Mouse (Mus musculus) hindbrain, embryonic 16.5 days (tissue): ENCODE results near the gene Ube2h. TPM values are rescaled to one million over a fixed set of nuclear protein-coding genes. Genes with fewer than 3 reads are reported as not detected.

Experiments
- ATAC-seq: fragments of 200-750 bp; cut with Nextera tagmentation; 2 replicates; pipeline ENCODE4 v1.8.0; 2017; ENCODE audit warnings: moderate TSS enrichment, moderate library complexity
- H3K27ac ChIP-seq: fragments of 300-500 bp; sonication (generic); 2 replicates; pipeline ENCODE4 v1.5.1; 2014; ENCODE audit warnings: low read depth, mild to moderate bottlenecking, control low read depth, low read length, moderate library complexity
- H3K27me3 ChIP-seq: fragments of 300-500 bp; sonication (generic); replicated peaks from 2 replicates; pipeline ENCODE4 v1.6.1; 2014; ENCODE audit warnings: low read length; ENCODE audit not compliant: control insufficient read depth, insufficient read depth
- H3K36me3 ChIP-seq: fragments of 300-500 bp; sonication (generic); 2 replicates; pipeline ENCODE4 v1.6.1; 2014; ENCODE audit warnings: mild to moderate bottlenecking, low read length, moderate library complexity, mixed read lengths; ENCODE audit not compliant: control insufficient read depth, insufficient read depth
- H3K4me1 ChIP-seq: fragments of 300-500 bp; sonication (generic); 2 replicates; pipeline ENCODE4 v1.6.1; 2014; ENCODE audit warnings: low read depth, low read length; ENCODE audit not compliant: control insufficient read depth, insufficient read depth
- H3K4me2 ChIP-seq: fragments of 300-500 bp; sonication (generic); 2 replicates; pipeline ENCODE4 v1.6.1; 2014; ENCODE audit warnings: mild to moderate bottlenecking, low read length, control low read depth, moderate library complexity
- H3K4me3 ChIP-seq: fragments of 300-500 bp; sonication (generic); 2 replicates; pipeline ENCODE4 v1.5.1; 2014; ENCODE audit warnings: mild to moderate bottlenecking, low read length, control low read depth, moderate library complexity
- H3K9ac ChIP-seq: fragments of 300-500 bp; sonication (generic); 2 replicates; pipeline ENCODE4 v1.6.1; 2014; ENCODE audit warnings: low read depth, mild to moderate bottlenecking, control low read depth, low read length, moderate library complexity
- H3K9me3 ChIP-seq: fragments of 300-500 bp; sonication (generic); 2 replicates; pipeline ENCODE4 v1.6.1; 2014; ENCODE audit warnings: mild to moderate bottlenecking, low read length, moderate library complexity; ENCODE audit not compliant: control insufficient read depth
- WGBS: fragments of 180-500 bp; shearing (Covaris S2); extraction: QIAGEN DNeasy Blood & Tissue Kit; methylation state at CpG from one replicate; pipeline ENCODE4 v1.1.7; 2014; 5-methylcytosine and 5-hydroxymethylcytosine counted together
- polyA plus RNA-seq: library from polyadenylated mRNA; unstranded; fragments of >200 nt; fragmentation: Nextera tagmentation; extraction: Ambion mirVana; gene quantifications from 2 replicates; pipeline ENCODE4 v1.2.1, GENCODE M21; 2015

The Ube2h gene
- polyA plus RNA-seq, 1 experiment from 2014 or later = 53.1 TPM

DNA sequence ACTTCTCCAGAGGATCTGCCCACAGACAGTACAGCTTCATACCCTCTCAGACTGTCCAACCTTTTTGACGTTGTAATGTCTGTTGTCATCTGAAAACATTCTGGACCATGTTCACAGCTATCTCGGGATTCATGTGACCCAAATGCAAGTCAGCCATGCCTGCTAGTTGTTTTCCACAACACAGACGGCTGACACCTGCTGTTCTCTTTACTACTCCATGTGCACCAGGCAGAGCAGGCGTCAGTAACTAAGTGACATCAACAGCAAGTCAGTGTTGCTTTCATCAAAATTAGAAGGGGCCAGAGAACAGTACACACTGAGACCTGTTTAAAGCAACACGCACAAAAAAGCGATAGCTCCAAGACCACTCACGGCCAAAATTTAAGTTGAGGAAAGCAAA, 36.9 kb downstream of the Ube2h start:
- Histone ChIP-seq H3K27ac (no peak overlapping the region), H3K9ac (no peak overlapping the region), H3K4me2 (no peak overlapping the region), H3K27me3 (no peaks in the 10 kb centered on the region), H3K4me3 (no peak overlapping the region), H3K36me3 (peaks cover 7% of the 10 kb centered on the region), H3K9me3 (no peaks in the 10 kb centered on the region), H3K4me1 (no peaks in the 10 kb centered on the region)
- 83% methylated on average over 7 of the region's 7 CpGs for WGBS
- ATAC-seq = no peak

DNA sequence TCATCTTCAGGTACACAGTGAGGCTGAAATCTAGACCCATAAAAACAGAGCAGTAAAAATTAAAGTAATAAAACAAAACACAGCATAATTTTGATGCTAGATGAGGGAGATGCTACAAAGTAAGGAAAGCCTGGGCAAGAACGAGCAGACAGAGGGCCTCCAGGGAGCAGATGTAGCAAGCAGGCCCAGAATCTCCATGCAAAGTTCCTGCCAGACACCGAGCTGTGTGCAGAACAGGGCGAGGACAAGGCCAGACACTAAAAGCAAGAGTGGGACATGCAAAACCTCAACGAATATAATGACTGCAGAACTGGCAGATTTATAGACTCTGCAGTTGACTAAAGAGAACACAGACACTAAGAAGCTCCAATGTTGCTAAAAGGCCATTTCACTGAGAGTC, 38.9 kb downstream of the Ube2h start:
- ATAC-seq = no peak
- H3K9me3 ChIP-seq = no peaks in the 10 kb centered on the region
- H3K9ac ChIP-seq = no peak overlapping the region
- WGBS = 86% methylated on average over 4 of the region's 4 CpGs
- no peak overlapping the region for H3K27ac ChIP-seq
- peaks cover 9% of the 10 kb centered on the region for H3K36me3 ChIP-seq
- H3K4me2 ChIP-seq = no peak overlapping the region
- H3K4me1 ChIP-seq = no peaks in the 10 kb centered on the region
- H3K4me3 ChIP-seq = no peak overlapping the region
- no peaks in the 10 kb centered on the region for H3K27me3 ChIP-seq

DNA sequence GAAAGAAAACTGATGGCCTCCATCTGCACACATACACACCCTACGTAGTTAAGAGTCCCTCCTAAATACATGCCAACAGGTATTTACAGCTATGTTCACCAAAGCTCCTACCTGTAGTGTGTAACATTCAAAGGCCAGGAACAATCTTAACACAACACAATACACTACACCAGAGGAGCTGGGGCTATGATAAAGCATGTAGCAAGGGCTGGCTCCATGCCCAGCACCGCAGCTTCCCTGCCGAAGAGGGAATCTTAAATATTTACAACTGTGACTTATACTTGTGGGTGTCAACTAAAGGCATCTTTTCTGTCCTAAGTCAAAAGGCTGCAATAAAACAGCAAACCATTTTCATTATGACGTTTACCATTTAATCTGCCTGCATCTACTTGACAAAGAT, 41.3 kb downstream of the Ube2h start:
- WGBS = 64% methylated on average over 4 of the region's 4 CpGs
- no peak overlapping the region for H3K4me3 ChIP-seq
- no peaks in the 10 kb centered on the region for H3K9me3 ChIP-seq
- no peak overlapping the region for H3K27ac ChIP-seq
- no peak overlapping the region for H3K9ac ChIP-seq
- no peak overlapping the region for H3K4me2 ChIP-seq
- no peaks in the 10 kb centered on the region for H3K27me3 ChIP-seq
- H3K36me3 ChIP-seq = peaks cover 16% of the 10 kb centered on the region
- no peaks in the 10 kb centered on the region for H3K4me1 ChIP-seq
- no peak for ATAC-seq

DNA sequence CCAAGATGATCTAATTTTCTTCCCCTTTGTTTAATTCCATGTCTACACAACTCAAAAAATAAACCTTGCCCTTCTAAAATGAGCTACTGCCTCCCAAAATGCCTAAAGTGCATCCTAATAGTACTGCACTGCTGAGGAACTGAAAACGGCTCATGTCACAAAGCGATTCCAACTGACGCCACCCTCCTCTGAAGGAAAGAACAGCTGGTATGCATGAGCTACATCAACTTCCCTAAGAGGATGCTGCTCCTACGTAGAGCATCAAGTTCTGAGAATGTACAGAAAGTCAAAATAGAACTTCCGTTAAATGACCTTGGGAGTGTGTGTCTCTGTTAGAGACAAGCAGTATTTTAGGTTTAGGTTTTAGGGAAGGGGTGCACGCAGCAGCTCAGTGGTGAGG, 45.1 kb downstream of the Ube2h start:
- H3K4me2 ChIP-seq = no peak overlapping the region
- no peak overlapping the region for H3K27ac ChIP-seq
- H3K9ac ChIP-seq = no peak overlapping the region
- peaks cover 13% of the 10 kb centered on the region for H3K36me3 ChIP-seq
- ATAC-seq = no peak
- WGBS = 93% methylated on average over 6 of the region's 6 CpGs
- no peak overlapping the region for H3K4me3 ChIP-seq
- no peaks in the 10 kb centered on the region for H3K27me3 ChIP-seq
- H3K4me1 ChIP-seq = no peaks in the 10 kb centered on the region
- no peaks in the 10 kb centered on the region for H3K9me3 ChIP-seq

DNA sequence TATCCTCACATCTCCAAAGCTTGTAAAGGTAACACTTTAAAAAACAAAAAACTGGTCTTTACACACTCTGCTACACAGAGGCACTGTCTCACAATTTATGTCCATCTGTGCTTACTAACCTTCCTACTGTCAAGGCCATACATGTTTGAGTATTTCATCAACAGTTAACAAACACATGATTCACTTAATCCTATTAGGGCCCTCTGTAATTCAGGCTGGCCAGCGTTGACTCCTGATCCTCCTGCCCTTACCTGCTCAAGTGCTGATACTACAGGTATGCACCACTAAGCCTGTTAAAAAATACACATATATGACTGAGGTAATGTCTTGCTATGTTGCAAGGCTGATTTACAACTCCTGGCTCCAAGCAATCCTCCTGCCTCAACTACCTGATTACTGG, 46.4 kb downstream of the Ube2h start:
- H3K36me3 ChIP-seq = peaks cover 13% of the 10 kb centered on the region

DNA sequence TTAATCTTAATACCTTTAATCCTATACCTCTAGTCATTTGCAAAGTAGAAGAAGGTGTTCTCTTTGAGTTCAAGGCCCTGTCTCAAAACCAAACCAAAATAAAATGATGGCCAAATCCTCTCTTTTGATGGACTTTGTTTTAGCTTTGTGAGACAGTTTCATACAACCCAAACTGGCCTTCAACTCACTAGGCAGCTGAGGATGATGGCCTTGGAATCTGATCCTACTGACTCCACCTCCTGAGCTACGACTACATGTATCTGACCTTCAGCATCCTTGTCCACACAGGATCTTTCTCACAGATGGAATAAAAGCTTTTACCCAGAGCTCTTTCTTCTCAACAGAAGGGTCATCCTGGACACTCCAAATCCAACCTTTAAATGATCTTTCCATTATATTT, 48.5 kb downstream of the Ube2h start:
- no peak for ATAC-seq
- no peaks in the 10 kb centered on the region for H3K9me3 ChIP-seq
- H3K36me3 ChIP-seq = peaks cover 13% of the 10 kb centered on the region
- no peaks in the 10 kb centered on the region for H3K4me1 ChIP-seq
- no peak overlapping the region for H3K4me2 ChIP-seq
- no peaks in the 10 kb centered on the region for H3K27me3 ChIP-seq
- 90% methylated on average over 1 of the region's 1 CpGs for WGBS
- no peak overlapping the region for H3K9ac ChIP-seq
- H3K27ac ChIP-seq = no peak overlapping the region
- H3K4me3 ChIP-seq = no peak overlapping the region

More for the DNA sequence above, 46.4 kb downstream of the Ube2h start:
- H3K4me2 ChIP-seq = no peak overlapping the region
- H3K9me3 ChIP-seq = no peaks in the 10 kb centered on the region
- ATAC-seq = no peak
- no peak overlapping the region for H3K4me3 ChIP-seq
- no peak overlapping the region for H3K9ac ChIP-seq
- 80% methylated on average over 1 of the region's 1 CpGs for WGBS
- H3K27me3 ChIP-seq = no peaks in the 10 kb centered on the region
- H3K27ac ChIP-seq = no peak overlapping the region
- no peaks in the 10 kb centered on the region for H3K4me1 ChIP-seq

DNA sequence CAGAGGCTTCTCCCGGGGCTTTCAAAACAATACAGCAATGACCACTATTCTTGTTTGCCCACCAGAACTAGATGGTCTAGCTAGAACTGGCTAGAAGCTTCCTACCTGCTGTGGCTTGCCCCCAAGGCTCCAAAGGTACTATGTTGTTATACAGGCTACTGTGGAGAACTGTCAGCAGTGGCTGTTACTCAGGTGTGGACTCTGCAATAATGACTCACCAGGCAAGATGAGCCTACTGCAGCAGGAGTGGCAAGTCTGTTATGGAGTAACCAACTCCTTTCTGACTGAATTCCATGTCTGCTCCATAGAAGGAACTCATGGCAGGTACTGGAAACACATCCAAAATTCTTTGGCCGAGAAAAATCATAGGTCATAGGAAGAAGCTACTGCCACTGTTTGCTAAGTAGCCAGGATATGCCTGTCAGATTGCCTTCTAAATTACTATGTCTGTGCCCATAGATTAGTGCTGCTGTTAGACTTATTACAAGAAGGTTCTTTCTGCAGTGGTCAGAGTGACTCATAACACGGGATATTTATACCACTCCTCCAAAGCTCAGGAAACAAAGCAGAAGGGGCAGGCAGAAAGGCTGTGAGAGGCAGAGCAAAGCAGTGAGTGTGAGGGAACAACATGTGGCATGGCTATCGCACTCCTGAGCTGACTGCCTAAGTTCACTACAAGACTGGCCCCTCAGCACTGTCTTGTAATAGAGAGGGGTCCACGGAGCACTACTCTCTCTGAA, 51.9 kb downstream of the Ube2h start:
- H3K4me3 ChIP-seq = no peak overlapping the region
- WGBS = 95% methylated on average over 5 of the region's 5 CpGs
- no peak overlapping the region for H3K4me2 ChIP-seq
- no peaks in the 10 kb centered on the region for H3K27me3 ChIP-seq
- H3K27ac ChIP-seq = no peak overlapping the region
- H3K4me1 ChIP-seq = no peaks in the 10 kb centered on the region
- no peak for ATAC-seq
- peaks cover 3% of the 10 kb centered on the region; the same call in 1 of the 2 replicates for H3K36me3 ChIP-seq
- no peak overlapping the region for H3K9ac ChIP-seq
- H3K9me3 ChIP-seq = no peaks in the 10 kb centered on the region

DNA sequence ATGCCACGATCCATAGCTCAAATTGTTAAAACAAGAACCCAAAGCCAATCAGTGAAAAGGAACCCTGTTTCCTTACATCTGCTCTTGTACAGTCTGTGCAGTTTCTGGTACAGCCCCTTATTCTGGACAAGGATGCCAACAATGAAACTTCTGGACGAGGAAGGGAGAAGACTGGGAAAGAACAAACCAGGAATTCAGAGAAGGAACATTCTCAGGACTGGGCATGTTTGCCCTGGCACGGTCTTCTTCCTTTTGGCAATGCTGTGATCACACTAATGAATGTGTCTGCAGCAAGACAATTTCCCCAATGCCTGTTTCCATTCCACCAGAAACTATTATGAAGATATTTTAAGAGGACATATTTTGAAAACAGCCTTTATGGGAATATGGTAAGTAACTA, 55.6 kb downstream of the Ube2h start:
- Histone ChIP-seq H3K4me3 (no peak overlapping the region), H3K9me3 (no peaks in the 10 kb centered on the region), H3K9ac (no peak overlapping the region), H3K36me3 (no peaks in the 10 kb centered on the region), H3K4me2 (no peak overlapping the region), H3K27me3 (no peaks in the 10 kb centered on the region), H3K4me1 (no peaks in the 10 kb centered on the region), H3K27ac (0 out of 2 replicates have a peak overlapping the region, but pooled peaks have one; percentile 12)
- 76% methylated on average over 3 of the region's 3 CpGs for WGBS
- ATAC-seq = no peak

DNA sequence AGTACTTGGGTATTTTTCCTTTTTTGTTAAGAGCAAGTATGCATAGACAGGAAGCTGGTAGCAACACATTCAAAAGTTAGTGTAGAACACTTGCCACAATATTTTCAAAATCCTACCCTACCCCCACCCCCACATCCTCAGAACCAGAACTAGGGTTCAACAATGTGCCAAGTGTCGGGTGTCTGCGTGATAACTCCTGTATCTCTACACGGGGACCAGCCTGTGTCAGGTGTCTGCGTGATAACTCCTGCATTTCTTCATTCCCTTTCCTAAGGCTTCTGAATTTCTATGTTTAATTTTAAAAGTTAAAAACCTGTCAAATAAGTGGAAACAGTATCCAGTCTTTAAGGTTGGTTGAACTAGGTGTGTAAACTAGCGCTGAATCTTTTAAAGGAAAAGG, 58.4 kb downstream of the Ube2h start:
- Histone ChIP-seq H3K36me3 (no peaks in the 10 kb centered on the region), H3K4me1 (no peaks in the 10 kb centered on the region), H3K9me3 (no peaks in the 10 kb centered on the region), H3K27ac (no peak overlapping the region), H3K4me3 (no peak overlapping the region), H3K4me2 (no peak overlapping the region), H3K9ac (no peak overlapping the region), H3K27me3 (no peaks in the 10 kb centered on the region)
- ATAC-seq = no peak
- WGBS = 96% methylated on average over 5 of the region's 5 CpGs
